Mouse (Mus musculus) inflammation-experienced regulatory T-cells, adult 6 months (primary cell): Measurements from ENCODE around the gene Csrp1. TPM values are rescaled to one million over a fixed set of nuclear protein-coding genes. Genes with fewer than 3 reads are reported as not detected.

Source experiments
- ATAC-seq: one replicate; pipeline ENCODE4 v1.8.0; 2017
- polyA plus RNA-seq, 3 experiments: library from polyadenylated mRNA; unstranded; fragments of 100-300 nt; shearing (Covaris generic); gene quantifications; one replicate each; pipeline ENCODE4 v1.2.1; 2017

The Csrp1 gene
- polyA plus RNA-seq, 3 experiments from 2014 or later = 19.5 to 31.9 (median 26.9) TPM

DNA sequence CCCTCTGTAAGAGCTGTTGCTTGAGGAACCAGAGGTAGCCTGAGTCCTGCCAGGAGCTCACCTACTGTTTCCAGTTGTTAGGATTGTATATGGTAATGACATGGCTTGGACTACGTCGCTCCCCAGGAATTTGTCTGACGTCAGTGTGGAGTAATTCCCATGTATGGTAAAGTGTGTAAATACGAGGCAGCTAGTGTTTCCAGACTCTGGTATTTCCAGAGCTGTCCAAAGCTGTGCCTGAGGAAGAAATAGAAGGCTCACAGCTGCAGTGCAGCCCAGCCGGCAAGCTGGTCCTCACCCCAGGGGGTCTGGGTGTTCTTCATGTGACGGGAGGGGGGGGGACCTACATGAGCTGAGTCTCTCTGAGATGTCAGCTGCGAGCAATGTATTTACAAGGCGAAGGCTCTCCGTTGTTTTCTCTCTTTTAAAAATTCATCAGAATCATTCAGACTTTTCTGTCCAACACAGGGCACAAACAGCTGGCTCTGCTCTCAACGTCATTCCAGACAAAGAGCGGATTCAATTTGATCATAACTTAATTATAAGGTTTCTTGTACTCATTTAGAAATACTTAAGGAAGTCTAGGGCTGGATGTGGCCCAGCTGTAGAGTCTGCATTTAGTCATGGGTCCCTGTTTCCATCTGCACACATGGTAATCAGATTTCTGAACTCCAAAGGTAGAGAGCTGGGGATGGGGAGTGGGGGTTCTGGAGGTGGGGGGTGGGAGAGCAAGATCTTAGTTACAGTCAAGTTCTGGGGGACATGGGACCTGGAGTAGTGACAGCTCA, 12.2 kb downstream of the Csrp1 start:
- no peak for ATAC-seq

GRCm38 (mm10) chr1:135734225-135734937, 14.5 kb downstream of the Csrp1 start:
- ATAC-seq = no peak

DNA sequence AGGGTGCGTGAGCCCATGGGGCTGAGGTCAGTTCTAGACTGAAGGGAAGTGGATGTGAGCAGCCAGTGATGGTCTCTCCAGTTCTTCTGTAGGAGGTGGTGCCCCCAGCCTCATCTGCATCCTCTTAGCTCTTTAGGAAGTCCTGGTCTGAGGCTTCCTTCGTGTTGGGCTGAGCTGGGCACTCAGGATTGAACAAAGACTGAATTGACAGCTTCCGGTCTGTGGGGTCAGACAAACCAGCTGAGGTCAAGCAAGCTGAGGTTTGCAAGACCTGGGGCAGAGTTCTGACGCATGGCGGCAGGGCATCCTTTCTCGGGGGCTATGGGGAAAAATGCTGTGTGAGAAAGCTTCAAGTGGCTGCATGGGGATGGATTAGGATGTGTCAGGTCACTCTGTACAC, 15.6 kb downstream of the Csrp1 start:
- ATAC-seq = no peak

DNA sequence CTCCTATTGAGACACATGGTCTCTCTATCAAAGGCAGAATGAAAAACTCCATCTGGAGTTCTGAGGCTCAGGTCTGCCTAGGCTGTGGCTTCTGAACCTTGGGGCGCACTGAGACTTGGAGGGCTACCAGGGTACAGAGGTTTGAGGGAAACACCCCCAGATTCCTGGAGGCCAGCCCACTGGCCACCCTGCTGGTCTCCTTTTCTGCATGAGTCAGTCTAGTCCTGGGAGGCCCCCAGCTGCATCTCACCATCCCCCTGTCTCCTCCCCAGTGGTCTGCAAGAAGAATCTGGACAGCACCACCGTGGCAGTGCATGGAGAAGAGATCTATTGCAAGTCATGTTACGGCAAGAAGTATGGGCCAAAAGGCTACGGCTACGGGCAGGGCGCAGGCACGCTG, 25.1 kb downstream of the Csrp1 start:
- no peak for ATAC-seq

- no peak for ATAC-seq
Observed at GRCm38 (mm10) chr1:135746248-135746647, 26.4 kb downstream of the Csrp1 start.

DNA sequence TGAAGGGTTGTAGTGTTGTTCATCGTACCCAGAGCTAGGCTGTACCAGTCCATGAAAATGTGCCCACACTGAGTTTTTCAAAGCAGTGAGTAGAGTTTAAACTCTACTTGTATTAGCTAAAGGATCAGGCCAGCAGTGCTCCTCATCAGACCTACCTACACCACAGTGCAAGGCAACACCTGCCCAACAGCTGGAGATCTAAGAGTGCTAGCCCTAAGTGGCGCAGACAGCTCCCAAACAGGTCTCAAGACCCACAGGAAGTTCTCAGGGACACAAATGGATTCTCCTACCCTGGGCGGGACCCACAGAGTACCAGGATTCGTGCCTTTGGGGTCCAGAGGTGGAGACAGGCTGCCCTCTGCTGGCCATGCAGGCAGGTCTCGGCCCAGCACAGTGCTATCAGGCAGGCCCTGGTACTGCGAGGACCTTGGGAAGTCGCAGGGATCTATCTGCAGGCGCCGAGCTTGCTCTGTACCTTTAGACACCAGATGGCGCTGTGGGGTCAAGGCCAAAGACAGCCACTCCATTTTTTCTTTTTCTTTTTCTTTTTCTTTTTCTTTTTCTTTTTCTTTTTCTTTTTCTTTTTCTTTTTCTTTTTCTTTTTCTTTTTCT, 33.0 kb downstream of the Csrp1 start:
- peak; percentile 100 for ATAC-seq

- ATAC-seq = no peak
Observed at GRCm38 (mm10) chr1:135755287-135755686, 35.4 kb downstream of the Csrp1 start.

DNA sequence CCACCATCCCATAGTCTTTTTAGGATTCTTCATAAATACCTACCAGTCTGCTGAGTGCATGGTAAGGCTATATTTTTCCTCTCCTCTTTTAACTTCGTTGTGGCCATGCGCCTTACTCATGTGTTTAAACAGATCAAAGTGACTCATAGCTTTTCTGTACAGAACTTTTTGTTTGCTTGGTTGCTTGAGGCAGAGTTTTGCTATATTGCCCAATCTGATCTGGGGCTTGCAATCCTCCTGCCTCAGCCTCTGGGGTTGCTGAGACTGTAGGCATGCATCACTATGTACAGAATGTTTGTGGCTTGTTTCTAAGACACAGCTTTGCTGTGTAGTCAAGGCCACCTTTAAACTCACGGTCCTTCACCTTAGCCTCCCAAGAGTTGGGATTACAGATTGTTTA, 36.1 kb downstream of the Csrp1 start:
- no peak for ATAC-seq

GRCm38 (mm10) chr1:135757287-135757686, 37.4 kb downstream of the Csrp1 start:
- no peak for ATAC-seq

GRCm38 (mm10) chr1:135759685-135760084, 39.8 kb downstream of the Csrp1 start:
- ATAC-seq = no peak

DNA sequence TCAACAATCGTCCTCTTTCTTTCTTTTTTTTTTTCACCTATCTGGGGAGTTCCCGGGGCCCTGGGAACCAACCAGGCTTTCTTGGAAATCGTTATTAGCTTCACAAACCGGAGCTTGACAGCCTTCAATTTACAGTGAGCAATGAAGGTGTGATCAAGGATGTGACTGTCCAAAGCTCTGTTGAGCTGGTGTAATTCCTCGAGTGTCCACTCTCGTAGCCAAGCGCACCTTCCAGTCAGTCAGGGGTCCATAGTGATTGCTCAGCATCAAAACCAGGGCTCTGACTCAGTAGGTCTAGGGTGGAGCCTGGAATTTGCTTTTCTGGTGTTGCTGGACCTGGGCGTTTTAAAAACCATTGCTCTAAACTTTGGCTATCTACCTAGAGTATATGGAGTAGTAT, 40.4 kb downstream of the Csrp1 start:
- ATAC-seq = no peak

- no peak for ATAC-seq
Observed at GRCm38 (mm10) chr1:135761728-135762127, 41.9 kb downstream of the Csrp1 start.

DNA sequence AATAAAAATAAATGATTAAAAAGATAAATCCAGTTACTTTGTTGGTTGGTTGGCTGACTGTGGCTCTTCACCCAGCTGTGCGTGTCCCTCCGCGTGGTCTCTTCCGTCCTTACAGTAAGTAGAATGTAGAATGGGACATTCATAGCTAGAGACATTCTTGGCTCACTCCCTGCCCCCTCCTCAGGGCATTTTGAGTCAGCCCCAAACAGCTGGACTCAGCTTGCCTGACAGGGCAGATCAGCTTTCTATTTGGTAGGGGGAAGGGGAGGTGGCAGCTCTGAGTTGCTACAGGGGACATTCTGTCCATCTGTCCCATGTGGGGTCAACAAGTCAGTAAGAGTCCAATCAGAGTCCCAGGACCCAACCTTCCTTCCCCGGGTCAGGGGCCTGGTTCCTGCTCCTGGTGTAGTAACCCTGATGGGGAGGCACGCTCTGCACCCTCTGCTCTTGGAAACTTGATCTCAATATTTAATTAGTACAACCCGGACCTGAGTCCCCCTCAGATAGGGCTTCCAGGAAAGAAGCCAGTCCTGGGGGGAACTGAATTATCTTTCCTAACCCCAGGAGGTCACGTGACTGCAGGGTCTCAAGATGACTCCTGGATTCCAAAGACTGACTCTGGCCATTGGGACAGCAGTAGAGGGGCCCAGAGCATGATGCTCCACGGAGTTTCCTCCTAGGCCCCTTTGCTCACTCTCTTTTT, 43.8 kb downstream of the Csrp1 start:
- no peak for ATAC-seq

- ATAC-seq = no peak
Observed at GRCm38 (mm10) chr1:135764206-135764528, 44.3 kb downstream of the Csrp1 start.

DNA sequence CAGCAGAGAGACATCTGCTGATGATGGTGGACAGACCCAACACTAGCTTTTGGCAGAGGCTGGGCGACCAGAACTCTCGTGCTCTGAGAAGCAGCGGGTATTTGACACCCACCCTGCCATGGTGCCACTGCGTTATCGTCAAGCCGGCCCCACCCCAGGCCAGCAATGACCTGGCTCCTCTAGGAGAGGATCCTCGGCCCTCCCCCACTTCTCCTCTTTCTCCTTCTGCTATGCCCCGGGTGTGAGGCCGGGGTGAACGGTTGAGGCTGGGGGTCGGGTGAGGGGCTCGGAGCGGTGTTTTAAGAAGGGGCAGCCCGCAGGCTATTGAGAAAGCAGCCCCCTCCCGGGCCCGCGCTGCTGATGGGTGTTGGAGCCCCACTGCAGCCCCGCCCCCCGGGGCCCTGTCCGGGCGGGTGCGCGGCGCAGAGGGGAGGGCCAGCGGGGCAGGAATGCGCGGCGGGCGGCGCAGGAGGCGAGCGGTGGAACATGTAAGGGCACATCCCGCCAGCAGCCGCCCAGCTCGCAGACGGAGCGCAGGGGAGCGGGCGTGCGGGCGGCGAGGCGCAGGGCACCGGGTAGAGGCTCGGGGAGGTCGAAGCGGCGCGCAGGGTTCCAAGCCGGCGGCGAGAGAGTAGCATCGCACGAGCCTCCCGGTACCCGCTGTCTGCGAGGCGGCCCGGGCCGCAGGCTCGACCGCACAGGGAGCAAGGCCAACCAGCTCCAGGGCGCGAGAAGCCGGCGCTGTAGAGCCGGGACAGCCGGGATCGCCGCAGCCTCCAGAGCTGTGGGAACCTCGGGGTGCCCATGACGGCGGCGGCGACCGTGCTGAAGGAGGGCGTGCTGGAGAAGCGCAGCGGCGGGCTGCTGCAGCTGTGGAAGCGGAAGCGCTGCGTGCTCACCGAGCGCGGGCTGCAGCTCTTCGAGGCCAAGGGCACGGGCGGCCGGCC, 46.1 kb downstream of the Csrp1 start, which contains the start of gene Phlda3:
TSS of gene Phlda3 (plus strand) at position 475 of the 947 bp plus-strand sequence.
- peak; percentile 82 for ATAC-seq

- ATAC-seq = no peak
Observed at GRCm38 (mm10) chr1:135766592-135767306, 46.9 kb downstream of the Csrp1 start.

- no peak for ATAC-seq
Observed at GRCm38 (mm10) chr1:135767324-135767890, 47.5 kb downstream of the Csrp1 start.

DNA sequence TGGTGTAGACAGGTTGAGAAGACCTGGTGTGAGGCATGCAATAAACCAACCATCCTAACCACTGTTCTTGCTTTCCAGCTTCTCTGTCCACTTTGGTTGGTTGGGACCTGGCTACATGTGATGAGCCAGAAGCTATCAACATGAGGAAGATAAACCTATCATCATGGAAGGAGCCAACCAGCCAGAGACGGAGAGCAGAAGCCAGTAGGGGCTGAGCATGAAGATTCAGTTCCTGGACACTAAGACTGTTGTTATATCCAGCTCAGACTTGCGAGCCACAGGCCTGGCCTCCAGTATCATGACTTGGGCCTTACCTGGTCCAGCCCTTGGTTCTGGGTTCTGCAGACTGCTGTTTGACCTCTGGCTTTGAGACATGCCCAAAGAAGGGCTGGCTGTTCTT, 48.5 kb downstream of the Csrp1 start:
- no peak for ATAC-seq

DNA sequence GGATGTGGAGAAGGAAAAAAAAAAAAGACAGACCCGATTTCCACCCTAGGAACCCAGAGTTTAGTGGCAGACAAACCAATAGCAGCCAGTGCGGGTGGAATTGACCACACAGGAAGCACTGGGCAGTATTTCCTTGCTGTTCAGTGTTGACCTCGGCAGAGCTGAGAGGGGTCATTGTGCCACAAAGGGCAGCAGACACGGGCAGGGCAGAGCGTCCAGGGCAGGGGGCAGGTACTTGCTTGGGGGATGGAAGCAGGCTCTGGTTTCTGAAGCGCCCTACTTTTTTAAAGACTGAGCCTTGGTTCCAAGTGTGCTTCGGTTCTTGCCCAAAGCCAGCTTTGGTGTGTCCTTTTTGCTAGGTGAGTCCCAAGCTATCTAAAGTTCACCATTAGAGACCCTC, 50.4 kb downstream of the Csrp1 start:
- no peak for ATAC-seq

DNA sequence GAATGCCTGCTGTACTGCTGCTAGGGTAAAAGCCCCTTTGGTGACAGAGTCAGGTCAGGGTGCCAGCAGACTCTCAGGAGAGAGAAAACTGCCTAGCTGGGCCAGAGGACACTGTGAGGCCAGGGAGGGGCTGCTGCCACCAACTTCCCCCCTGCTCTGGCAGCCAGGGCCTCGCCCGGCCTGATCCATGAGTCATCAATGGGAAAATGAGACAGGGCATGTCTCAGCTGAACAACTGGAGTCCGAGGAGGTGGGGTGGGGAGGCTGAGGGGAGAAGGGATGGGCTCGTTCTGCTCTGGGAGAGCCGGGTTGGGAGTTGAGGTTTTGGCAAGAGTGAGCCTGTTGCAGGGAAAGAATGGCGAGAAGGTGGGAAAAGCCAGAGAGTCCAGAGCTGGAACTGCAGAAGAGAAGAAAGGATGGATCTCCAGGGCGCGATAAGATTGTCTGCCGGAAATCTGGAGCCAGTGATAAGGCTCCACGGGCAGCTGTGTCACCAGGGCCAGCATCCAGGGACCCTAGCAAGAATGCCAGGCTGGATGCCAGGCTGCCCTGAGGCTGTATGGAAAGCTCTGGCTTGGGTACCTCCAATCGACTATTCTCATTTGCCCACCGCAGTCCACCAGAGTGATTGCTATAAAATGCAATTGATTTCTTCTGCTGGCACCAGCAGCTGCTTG, 51.2 kb downstream of the Csrp1 start:
- no peak for ATAC-seq
